ENCODE assay signal across 9 mouse cellular contexts in genomic region chr14:76693351-76694317, GRCm38 (mm10).
A peak's percentile ranks its signal among the peaks of the same experiment; 100 is the strongest.
DNase-seq lines count a peak whose midpoint lies in the region; ATAC-seq lines count a peak whose summit lies in the region.
"Had no signal": no experiment of that assay in that cellular context is flagged by ENCODE, and none has a peak within 500 bp of the region (broad histone marks: within the 10 kb centered on the region; RNA-seq: fewer than 3 reads in every experiment).

No protein-coding gene starts in this region.

- 0 out of 2 replicates have a peak overlapping the region, but pooled peaks have one; percentile 11 for H3K4me2 ChIP-seq in heart, embryonic 13.5 days
- H3K4me2 ChIP-seq in limb, embryonic 12.5 days, result no peak overlapping the region

- H3K27ac ChIP-seq in heart, embryonic 13.5 days (replicated peaks), result peak overlapping the region; percentile 62
- peak overlapping the region; percentile 77 for H3K27ac ChIP-seq in limb, embryonic 12.5 days

- H3K9ac ChIP-seq in heart, embryonic 13.5 days, result no peak overlapping the region
- no peak overlapping the region for H3K9ac ChIP-seq in limb, embryonic 12.5 days (replicated peaks)

- no peaks in the 10 kb centered on the region for H3K36me3 ChIP-seq in heart, embryonic 13.5 days
- H3K36me3 ChIP-seq in limb, embryonic 12.5 days, result no peaks in the 10 kb centered on the region

- H3K4me1 ChIP-seq in heart, embryonic 13.5 days, result peaks cover 47% of the 10 kb centered on the region
- H3K4me1 ChIP-seq in limb, embryonic 12.5 days (replicated peaks), result peaks cover 50% of the 10 kb centered on the region

- 48% methylated on average over 15 of the region's 15 CpGs for WGBS in heart, embryonic 13.5 days
- 36% methylated on average over 15 of the region's 15 CpGs for WGBS in limb, embryonic 12.5 days

- no peaks in the 10 kb centered on the region for H3K27me3 ChIP-seq in heart, embryonic 13.5 days (replicated peaks)
- H3K27me3 ChIP-seq in limb, embryonic 12.5 days, result no peaks in the 10 kb centered on the region

- DNase-seq in 3T3-L1 (ENCODE audit: low read depth, low spot score) (peak; percentile 87), 416B (ENCODE audit: low read depth) (peak; percentile 96)
- no peak for DNase-seq in adrenal gland, postnatal 4 days (ENCODE audit: low spot score in 2 of 2)
- no peak for DNase-seq in urinary bladder, adult 2 months (ENCODE audit: low spot score)
- DNase-seq in frontal cortex, postnatal 10 days (ENCODE audit: low spot score in 2 of 2), result no peak
- DNase-seq: left cerebral cortex, postnatal 4 days; spleen, adult 18-20 months had no signal

- no peaks in the 10 kb centered on the region for H3K9me3 ChIP-seq in heart, embryonic 13.5 days
- no peaks in the 10 kb centered on the region for H3K9me3 ChIP-seq in limb, embryonic 12.5 days

- no peak overlapping the region for H3K4me3 ChIP-seq in heart, embryonic 13.5 days
- no peak overlapping the region for H3K4me3 ChIP-seq in limb, embryonic 12.5 days (replicated peaks)

- 0 out of 2 replicates have a peak, but pooled peaks have one; percentile 1 for ATAC-seq in heart, embryonic 13.5 days (ENCODE audit: extremely low read depth, insufficient number of reproducible peaks, low FRiP score, low TSS enrichment)
- ATAC-seq in limb, embryonic 12.5 days (ENCODE audit: insufficient number of reproducible peaks, insufficient read depth, low FRiP score, low TSS enrichment, low read depth), result no peak

Comparison
In these comparisons a context has a peak if more than half of its experiments do, and no peak if none do; other contexts are left out.
1. DNase-seq: peak in 3T3-L1 (single experiment) and 416B (single experiment); none in adrenal gland, postnatal 4 days (0 of 2), urinary bladder, adult 2 months (single experiment) and frontal cortex, postnatal 10 days (0 of 2).